Mouse (Mus musculus): ENCODE measurements at regions not wholly inside any gene's neighbourhood (a gene's known extent, or its start where the extent isn't known, plus 50 kb on each side); places are given as distances from the start of the nearest gene placed in this dataset.

DNA sequence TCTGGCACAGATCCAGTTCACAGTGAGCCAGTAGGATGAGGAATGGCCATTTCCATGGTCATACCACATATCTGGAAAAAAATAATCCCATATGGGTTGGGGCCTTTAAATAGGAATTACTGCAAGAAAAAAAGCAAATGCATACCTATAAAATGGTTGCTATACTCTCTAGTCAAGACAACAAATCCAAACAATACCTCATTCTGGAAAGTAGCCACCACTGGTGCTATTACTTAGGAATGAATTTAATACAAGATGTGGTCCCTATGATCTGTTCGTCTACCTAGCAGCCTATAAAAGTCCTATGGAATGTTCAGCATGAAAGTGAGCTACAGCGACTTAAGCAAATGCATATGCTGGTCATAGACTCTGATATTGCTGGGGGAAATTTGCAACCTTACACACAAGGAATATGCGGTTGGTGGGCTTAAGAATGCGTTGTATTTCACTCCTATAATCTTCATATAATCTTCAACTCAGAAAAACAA is 360.1 kb downstream of the Ptprc start:
- no peaks in the 10 kb centered on the region for H3K27me3 ChIP-seq (ENCODE audit: control insufficient read depth, insufficient read depth, low read length)
- H3K9ac ChIP-seq (ENCODE audit: low read depth, low read length, severe bottlenecking): no peak overlapping the region
- H3K27ac ChIP-seq (replicated peaks; ENCODE audit: low read depth, low read length): peak overlapping the region; percentile 19; the same call in 1 of the 2 replicates
- H3K9me3 ChIP-seq (ENCODE audit: control insufficient read depth, low read length): no peaks in the 10 kb centered on the region
- TF ChIP-seq POLR2A (IDR thresholded peaks at IDR 0.05; ENCODE audit: borderline replicate concordance, extremely low read depth, insufficient read depth, insufficient read length): no peak
- ATAC-seq (ENCODE audit: low FRiP score, low read depth): peak; percentile 87
- H3K36me3 ChIP-seq (ENCODE audit: control insufficient read depth, insufficient read depth, low read length): no peaks in the 10 kb centered on the region
- peaks cover 6% of the 10 kb centered on the region; the same call in 1 of the 2 replicates for H3K4me1 ChIP-seq (ENCODE audit: control insufficient read depth, insufficient read depth, low read length)
- no peak overlapping the region for H3K4me2 ChIP-seq (replicated peaks; ENCODE audit: low read depth, low read length, severe bottlenecking)
- no peak overlapping the region for H3K4me3 ChIP-seq (replicated peaks; ENCODE audit: low read length)
- DNase-seq (ENCODE audit: low spot score): peak; percentile 91
- WGBS: 39% methylated on average over 4 of the region's 4 CpGs

DNA sequence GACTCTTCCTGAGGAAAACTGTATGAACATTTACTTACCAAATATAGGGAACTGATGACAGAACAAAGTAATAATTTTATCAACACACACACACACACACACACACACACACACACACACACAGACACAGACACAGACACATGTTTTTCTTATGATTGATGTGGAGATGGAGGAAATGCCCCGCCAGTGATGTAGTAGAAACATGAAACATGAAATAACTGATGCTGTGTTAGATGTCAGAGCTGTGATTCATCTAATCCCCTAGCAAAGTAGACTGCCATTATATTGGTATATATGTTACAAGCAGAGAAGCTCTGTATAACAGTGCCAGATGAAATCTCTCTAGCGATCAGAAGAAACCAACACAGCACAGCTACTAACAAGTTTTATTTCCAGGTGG is 361.0 kb downstream of the Ptprc start:
- ATAC-seq (ENCODE audit: low FRiP score, low read depth) (no peak), DNase-seq (ENCODE audit: low spot score) (no peak)
- no peaks in the 10 kb centered on the region for H3K27me3 ChIP-seq (ENCODE audit: control insufficient read depth, insufficient read depth, low read length)
- no peaks in the 10 kb centered on the region for H3K36me3 ChIP-seq (ENCODE audit: control insufficient read depth, insufficient read depth, low read length)
- H3K9me3 ChIP-seq (ENCODE audit: control insufficient read depth, low read length): no peaks in the 10 kb centered on the region
- 66% methylated on average over 2 of the region's 2 CpGs for WGBS
- peaks cover 6% of the 10 kb centered on the region; the same call in 1 of the 2 replicates for H3K4me1 ChIP-seq (ENCODE audit: control insufficient read depth, insufficient read depth, low read length)
- H3K27ac ChIP-seq (replicated peaks; ENCODE audit: low read depth, low read length): no peak overlapping the region
- H3K4me2 ChIP-seq (replicated peaks; ENCODE audit: low read depth, low read length, severe bottlenecking): no peak overlapping the region
- no peak for TF ChIP-seq POLR2A (IDR thresholded peaks at IDR 0.05; ENCODE audit: borderline replicate concordance, extremely low read depth, insufficient read depth, insufficient read length)
- no peak overlapping the region for H3K4me3 ChIP-seq (replicated peaks; ENCODE audit: low read length)
- no peak overlapping the region for H3K9ac ChIP-seq (ENCODE audit: low read depth, low read length, severe bottlenecking)

DNA sequence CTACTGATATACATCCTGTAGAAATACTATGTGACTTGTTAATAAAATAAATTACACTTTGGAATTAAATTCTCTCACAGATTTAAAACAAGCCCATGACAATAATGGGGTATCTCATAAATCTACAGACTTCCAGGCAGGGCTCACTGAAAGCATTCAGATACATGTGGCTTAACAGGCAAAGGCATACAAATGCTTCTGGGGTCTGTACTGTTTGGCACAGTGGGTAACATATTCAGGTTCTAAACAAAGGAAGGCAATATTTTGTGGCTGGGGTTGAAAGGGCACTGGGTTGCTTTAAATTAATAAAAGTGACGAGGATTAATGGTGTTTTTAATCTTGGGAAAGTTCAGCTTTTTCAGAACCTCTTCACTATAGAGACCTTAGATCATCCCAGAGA is 361.8 kb downstream of the Ptprc start:
- 62% methylated on average over 1 of the region's 1 CpGs for WGBS
- H3K4me2 ChIP-seq (replicated peaks; ENCODE audit: low read depth, low read length, severe bottlenecking): no peak overlapping the region
- H3K4me3 ChIP-seq (replicated peaks; ENCODE audit: low read length): no peak overlapping the region
- ATAC-seq (ENCODE audit: low FRiP score, low read depth): no peak
- no peak for TF ChIP-seq POLR2A (IDR thresholded peaks at IDR 0.05; ENCODE audit: borderline replicate concordance, extremely low read depth, insufficient read depth, insufficient read length)
- no peak for DNase-seq (ENCODE audit: low spot score)
- no peak overlapping the region for H3K27ac ChIP-seq (replicated peaks; ENCODE audit: low read depth, low read length)
- no peak overlapping the region for H3K9ac ChIP-seq (ENCODE audit: low read depth, low read length, severe bottlenecking)
- H3K9me3 ChIP-seq (ENCODE audit: control insufficient read depth, low read length): no peaks in the 10 kb centered on the region
- peaks cover 6% of the 10 kb centered on the region; the same call in 1 of the 2 replicates for H3K4me1 ChIP-seq (ENCODE audit: control insufficient read depth, insufficient read depth, low read length)
- no peaks in the 10 kb centered on the region for H3K36me3 ChIP-seq (ENCODE audit: control insufficient read depth, insufficient read depth, low read length)
- H3K27me3 ChIP-seq (ENCODE audit: control insufficient read depth, insufficient read depth, low read length): no peaks in the 10 kb centered on the region

DNA sequence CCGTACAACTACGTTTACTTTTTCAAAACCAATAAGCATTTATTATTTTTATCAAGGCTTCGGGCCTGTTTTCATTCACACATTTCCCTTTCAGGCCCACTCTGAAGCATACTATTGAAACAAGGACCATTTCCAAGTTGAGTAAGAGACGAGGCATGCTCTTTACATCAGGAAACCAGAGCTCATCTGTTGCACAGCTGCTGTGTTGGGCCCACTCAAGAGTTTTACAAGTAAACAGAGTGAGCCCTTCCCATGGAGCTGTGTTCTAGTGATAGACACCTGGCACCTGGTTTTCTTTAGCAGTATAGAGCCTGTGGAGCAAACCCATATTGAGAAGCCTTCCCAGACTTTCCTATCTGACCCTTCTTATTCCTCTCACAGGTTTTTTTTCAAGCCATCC is 363.5 kb downstream of the Ptprc start:
- Histone ChIP-seq H3K9me3 (ENCODE audit: control insufficient read depth, low read length) (no peaks in the 10 kb centered on the region), H3K4me3 (replicated peaks; ENCODE audit: low read length) (no peak overlapping the region), H3K4me2 (replicated peaks; ENCODE audit: low read depth, low read length, severe bottlenecking) (no peak overlapping the region), H3K4me1 (ENCODE audit: control insufficient read depth, insufficient read depth, low read length) (peaks cover 6% of the 10 kb centered on the region; the same call in 1 of the 2 replicates), H3K9ac (ENCODE audit: low read depth, low read length, severe bottlenecking) (no peak overlapping the region), H3K27ac (replicated peaks; ENCODE audit: low read depth, low read length) (0 out of 2 replicates have a peak overlapping the region, but pooled peaks have one; percentile 14), H3K36me3 (ENCODE audit: control insufficient read depth, insufficient read depth, low read length) (no peaks in the 10 kb centered on the region), H3K27me3 (ENCODE audit: control insufficient read depth, insufficient read depth, low read length) (no peaks in the 10 kb centered on the region)
- TF ChIP-seq POLR2A (IDR thresholded peaks at IDR 0.05; ENCODE audit: borderline replicate concordance, extremely low read depth, insufficient read depth, insufficient read length): no peak
- ATAC-seq (ENCODE audit: low FRiP score, low read depth) (no peak), DNase-seq (ENCODE audit: low spot score) (peak; percentile 55)
- 58% methylated on average over 4 of the region's 4 CpGs for WGBS

DNA sequence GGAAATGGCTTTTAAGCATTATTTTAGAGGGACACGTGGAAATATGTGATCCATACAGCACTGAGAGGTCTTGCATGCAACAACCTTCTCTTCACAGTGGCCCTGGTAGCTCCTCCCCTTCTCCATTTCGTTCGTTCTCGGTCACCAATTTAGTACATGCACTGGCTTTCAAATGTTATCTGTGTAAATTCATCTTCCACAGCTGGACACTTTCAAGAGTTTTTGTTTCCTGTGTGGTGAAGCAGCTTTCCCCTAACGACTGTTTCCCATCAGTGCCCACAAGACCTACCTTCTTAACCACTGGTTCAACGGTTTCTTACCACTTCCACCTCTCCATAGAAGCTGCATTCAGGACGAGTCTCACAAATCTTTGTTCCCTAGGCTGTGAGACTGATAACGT is 368.8 kb downstream of the Ptprc start:
- no peak overlapping the region for H3K27ac ChIP-seq (replicated peaks; ENCODE audit: low read depth, low read length)
- no peaks in the 10 kb centered on the region for H3K27me3 ChIP-seq (ENCODE audit: control insufficient read depth, insufficient read depth, low read length)
- ATAC-seq (ENCODE audit: low FRiP score, low read depth) (no peak), DNase-seq (ENCODE audit: low spot score) (no peak)
- H3K9me3 ChIP-seq (ENCODE audit: control insufficient read depth, low read length): no peaks in the 10 kb centered on the region
- no peak overlapping the region for H3K4me3 ChIP-seq (replicated peaks; ENCODE audit: low read length)
- no peak for TF ChIP-seq POLR2A (IDR thresholded peaks at IDR 0.05; ENCODE audit: borderline replicate concordance, extremely low read depth, insufficient read depth, insufficient read length)
- 67% methylated on average over 8 of the region's 8 CpGs for WGBS
- H3K36me3 ChIP-seq (ENCODE audit: control insufficient read depth, insufficient read depth, low read length): no peaks in the 10 kb centered on the region
- H3K9ac ChIP-seq (ENCODE audit: low read depth, low read length, severe bottlenecking): no peak overlapping the region
- no peak overlapping the region for H3K4me2 ChIP-seq (replicated peaks; ENCODE audit: low read depth, low read length, severe bottlenecking)
- no peaks in the 10 kb centered on the region for H3K4me1 ChIP-seq (ENCODE audit: control insufficient read depth, insufficient read depth, low read length)

DNA sequence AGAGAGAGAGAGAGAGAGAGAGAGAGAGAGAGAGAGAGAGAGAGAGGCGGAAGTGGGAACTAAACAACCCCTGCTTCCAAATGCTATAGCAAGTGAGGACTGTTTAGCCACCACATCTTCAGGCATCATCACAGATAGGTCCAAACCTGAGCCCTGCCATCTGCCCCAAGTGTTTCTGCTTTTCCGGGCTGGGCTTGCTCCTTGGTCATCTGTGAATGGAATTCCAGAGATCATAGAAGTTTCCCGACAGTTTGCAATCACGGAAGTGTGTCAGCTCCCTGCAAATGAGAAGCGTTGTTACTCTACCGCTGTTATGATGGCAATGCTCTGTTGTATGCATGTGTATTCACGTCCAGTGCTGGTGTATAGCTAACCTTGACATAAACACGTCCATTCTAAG is 369.3 kb downstream of the Ptprc start:
- no peak for ATAC-seq (ENCODE audit: low FRiP score, low read depth)
- no peak for DNase-seq (ENCODE audit: low spot score)
- Histone ChIP-seq H3K4me1 (ENCODE audit: control insufficient read depth, insufficient read depth, low read length) (no peaks in the 10 kb centered on the region), H3K36me3 (ENCODE audit: control insufficient read depth, insufficient read depth, low read length) (no peaks in the 10 kb centered on the region), H3K27ac (replicated peaks; ENCODE audit: low read depth, low read length) (no peak overlapping the region), H3K9me3 (ENCODE audit: control insufficient read depth, low read length) (no peaks in the 10 kb centered on the region), H3K9ac (ENCODE audit: low read depth, low read length, severe bottlenecking) (no peak overlapping the region), H3K4me2 (replicated peaks; ENCODE audit: low read depth, low read length, severe bottlenecking) (no peak overlapping the region), H3K4me3 (replicated peaks; ENCODE audit: low read length) (no peak overlapping the region), H3K27me3 (ENCODE audit: control insufficient read depth, insufficient read depth, low read length) (no peaks in the 10 kb centered on the region)
- WGBS: 81% methylated on average over 8 of the region's 8 CpGs
- TF ChIP-seq POLR2A (IDR thresholded peaks at IDR 0.05; ENCODE audit: borderline replicate concordance, extremely low read depth, insufficient read depth, insufficient read length): no peak

Data from limb, embryonic 14.5 days (tissue).